Mouse (Mus musculus): ENCODE data around the gene Gdpd5. TPM values are rescaled to one million over a fixed set of nuclear protein-coding genes. Genes with fewer than 3 reads are reported as not detected.

The Gdpd5 gene
- polyA plus RNA-seq, 1 experiment from 2014 or later, result 22.0 TPM

GRCm38 (mm10) chr7:99411047-99411779 is 30.0 kb downstream of the Gdpd5 start:
- H3K4me1 ChIP-seq, result peaks cover 14% of the 10 kb centered on the region
- ATAC-seq (ENCODE audit: borderline replicate concordance, extremely low read depth, low FRiP score, low TSS enrichment), result no peak
- H3K4me3 ChIP-seq, result no peak overlapping the region
- no peaks in the 10 kb centered on the region for H3K36me3 ChIP-seq
- no peaks in the 10 kb centered on the region for H3K27me3 ChIP-seq
- H3K4me2 ChIP-seq, result no peak overlapping the region
- H3K9ac ChIP-seq, result no peak overlapping the region
- H3K9me3 ChIP-seq, result no peaks in the 10 kb centered on the region
- peak overlapping the region; percentile 8; the same call in 1 of the 2 replicates for H3K27ac ChIP-seq
- WGBS, result 45% methylated on average over 6 of the region's 6 CpGs

DNA sequence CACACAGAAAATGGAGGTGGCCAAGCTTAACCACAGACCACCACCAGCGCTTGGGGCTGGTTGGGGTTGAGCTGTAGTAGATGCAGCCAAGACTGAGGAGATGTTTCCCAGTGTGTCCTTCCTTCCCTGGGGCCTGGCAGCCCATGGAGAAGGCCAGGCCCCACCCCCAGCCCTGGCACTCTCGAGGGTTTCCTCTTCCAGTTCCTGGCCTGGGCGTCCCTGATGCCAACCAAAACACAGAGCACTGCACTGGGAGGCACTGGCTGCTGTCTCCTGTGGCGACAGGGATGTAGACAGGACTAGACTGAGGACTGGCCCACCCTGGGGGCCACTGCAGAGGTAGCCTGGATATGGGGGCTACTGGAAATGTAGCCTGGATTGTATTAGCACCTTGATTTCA is 33.8 kb downstream of the Gdpd5 start:
- H3K27me3 ChIP-seq, result no peaks in the 10 kb centered on the region
- ATAC-seq (ENCODE audit: borderline replicate concordance, extremely low read depth, low FRiP score, low TSS enrichment), result no peak
- no peaks in the 10 kb centered on the region for H3K36me3 ChIP-seq
- H3K4me2 ChIP-seq, result no peak overlapping the region
- no peak overlapping the region for H3K27ac ChIP-seq
- no peak overlapping the region for H3K4me3 ChIP-seq
- H3K9me3 ChIP-seq, result no peaks in the 10 kb centered on the region
- no peak overlapping the region for H3K9ac ChIP-seq
- 72% methylated on average over 4 of the region's 4 CpGs for WGBS
- peaks cover 8% of the 10 kb centered on the region for H3K4me1 ChIP-seq

GRCm38 (mm10) chr7:99419311-99419710 is 38.1 kb downstream of the Gdpd5 start:
- H3K36me3 ChIP-seq, result no peaks in the 10 kb centered on the region
- 73% methylated on average over 3 of the region's 3 CpGs for WGBS
- H3K4me2 ChIP-seq, result no peak overlapping the region
- no peaks in the 10 kb centered on the region for H3K9me3 ChIP-seq
- no peak overlapping the region for H3K4me3 ChIP-seq
- no peak overlapping the region for H3K27ac ChIP-seq
- H3K4me1 ChIP-seq, result peaks cover 12% of the 10 kb centered on the region
- no peak for ATAC-seq (ENCODE audit: borderline replicate concordance, extremely low read depth, low FRiP score, low TSS enrichment)
- H3K9ac ChIP-seq, result no peak overlapping the region
- no peaks in the 10 kb centered on the region for H3K27me3 ChIP-seq

- no peak overlapping the region for H3K9ac ChIP-seq
- no peak overlapping the region for H3K27ac ChIP-seq
- no peaks in the 10 kb centered on the region for H3K9me3 ChIP-seq
- peaks cover 16% of the 10 kb centered on the region for H3K4me1 ChIP-seq
- H3K4me2 ChIP-seq, result no peak overlapping the region
- no peak overlapping the region for H3K4me3 ChIP-seq
- no peaks in the 10 kb centered on the region for H3K36me3 ChIP-seq
- 86% methylated on average over 6 of the region's 6 CpGs for WGBS
- ATAC-seq (ENCODE audit: borderline replicate concordance, extremely low read depth, low FRiP score, low TSS enrichment), result no peak
- no peaks in the 10 kb centered on the region for H3K27me3 ChIP-seq
Observed at GRCm38 (mm10) chr7:99421006-99421405, 39.8 kb downstream of the Gdpd5 start.

GRCm38 (mm10) chr7:99424538-99425155 is 43.4 kb downstream of the Gdpd5 start:
- H3K27me3 ChIP-seq, result no peaks in the 10 kb centered on the region
- H3K27ac ChIP-seq, result no peak overlapping the region
- no peak overlapping the region for H3K9ac ChIP-seq
- no peaks in the 10 kb centered on the region for H3K9me3 ChIP-seq
- no peaks in the 10 kb centered on the region for H3K36me3 ChIP-seq
- H3K4me1 ChIP-seq, result peaks cover 16% of the 10 kb centered on the region
- H3K4me3 ChIP-seq, result no peak overlapping the region
- no peak overlapping the region for H3K4me2 ChIP-seq
- WGBS, result 33% methylated on average over 8 of the region's 8 CpGs
- no peak for ATAC-seq (ENCODE audit: borderline replicate concordance, extremely low read depth, low FRiP score, low TSS enrichment)

GRCm38 (mm10) chr7:99425706-99426105 is 44.5 kb downstream of the Gdpd5 start:
- H3K27ac ChIP-seq, result no peak overlapping the region
- no peak overlapping the region for H3K9ac ChIP-seq
- ATAC-seq (ENCODE audit: borderline replicate concordance, extremely low read depth, low FRiP score, low TSS enrichment), result no peak
- no peaks in the 10 kb centered on the region for H3K36me3 ChIP-seq
- H3K9me3 ChIP-seq, result no peaks in the 10 kb centered on the region
- no peak overlapping the region for H3K4me3 ChIP-seq
- 83% methylated on average over 4 of the region's 4 CpGs for WGBS
- H3K4me2 ChIP-seq, result no peak overlapping the region
- no peaks in the 10 kb centered on the region for H3K27me3 ChIP-seq
- peaks cover 16% of the 10 kb centered on the region for H3K4me1 ChIP-seq

DNA sequence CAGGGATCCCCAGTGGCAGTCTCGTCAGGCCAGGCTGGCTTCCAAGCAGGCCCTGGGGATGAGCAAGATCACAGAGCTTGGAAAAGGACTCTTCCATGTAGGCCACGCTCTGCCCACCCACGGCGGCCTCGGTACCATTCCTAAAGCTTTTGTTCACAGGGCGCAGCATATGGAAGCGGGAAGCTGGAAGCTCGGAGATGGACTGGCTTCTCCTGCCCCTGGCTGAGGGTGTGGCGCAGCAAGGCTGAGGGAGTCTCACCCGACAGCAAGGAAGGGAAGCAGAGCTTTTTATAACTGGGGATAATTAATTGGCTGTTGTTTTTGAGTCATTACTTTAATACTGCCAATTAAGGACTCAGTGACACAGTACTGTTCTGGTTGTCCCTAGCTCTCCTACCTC is 45.8 kb downstream of the Gdpd5 start:
- H3K4me3 ChIP-seq, result no peak overlapping the region
- no peak for ATAC-seq (ENCODE audit: borderline replicate concordance, extremely low read depth, low FRiP score, low TSS enrichment)
- H3K27me3 ChIP-seq, result no peaks in the 10 kb centered on the region
- 76% methylated on average over 10 of the region's 10 CpGs for WGBS
- no peaks in the 10 kb centered on the region for H3K36me3 ChIP-seq
- H3K9ac ChIP-seq, result no peak overlapping the region
- no peak overlapping the region for H3K4me2 ChIP-seq
- peaks cover 16% of the 10 kb centered on the region for H3K4me1 ChIP-seq
- H3K27ac ChIP-seq, result no peak overlapping the region
- no peaks in the 10 kb centered on the region for H3K9me3 ChIP-seq

DNA sequence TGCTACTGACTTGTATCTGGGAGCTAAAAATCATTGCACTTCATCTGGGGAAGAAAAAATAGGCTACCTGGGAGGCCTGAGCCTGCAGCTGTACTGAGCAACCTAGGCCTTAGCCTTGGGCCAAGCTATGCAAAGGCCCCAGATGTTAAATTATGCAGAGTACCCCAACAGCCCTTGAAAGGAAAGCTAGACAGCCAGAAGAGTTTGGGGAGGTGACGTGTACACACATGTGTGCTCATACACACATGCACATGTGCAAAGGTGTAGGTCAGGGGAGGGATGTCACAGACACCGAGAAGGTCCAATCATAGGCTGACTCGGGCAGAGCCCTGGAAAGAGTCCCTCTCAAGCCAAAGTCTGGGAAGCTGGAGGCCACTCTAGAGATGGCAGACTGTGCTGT is 46.8 kb downstream of the Gdpd5 start:
- Histone ChIP-seq H3K9me3 (no peaks in the 10 kb centered on the region), H3K9ac (no peak overlapping the region), H3K27ac (no peak overlapping the region), H3K4me2 (no peak overlapping the region), H3K27me3 (no peaks in the 10 kb centered on the region), H3K36me3 (no peaks in the 10 kb centered on the region), H3K4me3 (no peak overlapping the region), H3K4me1 (peaks cover 21% of the 10 kb centered on the region)
- ATAC-seq (ENCODE audit: borderline replicate concordance, extremely low read depth, low FRiP score, low TSS enrichment), result no peak
- WGBS, result 82% methylated on average over 3 of the region's 3 CpGs

GRCm38 (mm10) chr7:99428836-99429235 is 47.6 kb downstream of the Gdpd5 start:
- no peak for ATAC-seq (ENCODE audit: borderline replicate concordance, extremely low read depth, low FRiP score, low TSS enrichment)

DNA sequence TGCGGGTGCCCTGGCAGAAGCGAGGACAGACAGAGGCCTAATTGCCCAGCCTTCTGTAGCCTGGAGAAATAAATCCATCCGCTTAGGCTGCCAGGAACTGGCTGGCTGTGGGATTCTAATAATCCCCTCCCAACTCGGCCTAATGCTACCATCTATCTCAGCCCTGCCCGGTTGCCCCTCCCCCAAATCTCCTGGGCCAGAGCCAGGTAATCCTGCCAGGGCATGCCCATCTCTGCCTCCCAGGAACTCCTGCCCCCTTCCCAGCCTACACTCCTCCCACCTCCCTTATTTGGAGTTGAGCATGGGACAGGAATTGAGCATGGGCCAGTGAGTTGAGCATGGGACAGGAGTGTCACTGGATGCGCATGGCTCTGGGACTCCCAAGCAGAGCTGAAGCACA is 48.6 kb downstream of the Gdpd5 start:
- ATAC-seq (ENCODE audit: borderline replicate concordance, extremely low read depth, low FRiP score, low TSS enrichment), result no peak
- no peaks in the 10 kb centered on the region for H3K27me3 ChIP-seq
- H3K4me2 ChIP-seq, result no peak overlapping the region
- WGBS, result 60% methylated on average over 6 of the region's 6 CpGs
- H3K4me1 ChIP-seq, result peaks cover 10% of the 10 kb centered on the region
- no peaks in the 10 kb centered on the region for H3K36me3 ChIP-seq
- H3K9me3 ChIP-seq, result no peaks in the 10 kb centered on the region
- no peak overlapping the region for H3K9ac ChIP-seq
- no peak overlapping the region for H3K4me3 ChIP-seq
- H3K27ac ChIP-seq, result no peak overlapping the region

More at GRCm38 (mm10) chr7:99428836-99429235, 47.6 kb downstream of the Gdpd5 start:
- Histone ChIP-seq H3K4me3 (no peak overlapping the region), H3K36me3 (no peaks in the 10 kb centered on the region), H3K27me3 (no peaks in the 10 kb centered on the region), H3K9me3 (no peaks in the 10 kb centered on the region), H3K4me2 (no peak overlapping the region), H3K4me1 (peaks cover 18% of the 10 kb centered on the region), H3K9ac (no peak overlapping the region), H3K27ac (no peak overlapping the region)
- WGBS, result 80% methylated on average over 5 of the region's 5 CpGs

DNA sequence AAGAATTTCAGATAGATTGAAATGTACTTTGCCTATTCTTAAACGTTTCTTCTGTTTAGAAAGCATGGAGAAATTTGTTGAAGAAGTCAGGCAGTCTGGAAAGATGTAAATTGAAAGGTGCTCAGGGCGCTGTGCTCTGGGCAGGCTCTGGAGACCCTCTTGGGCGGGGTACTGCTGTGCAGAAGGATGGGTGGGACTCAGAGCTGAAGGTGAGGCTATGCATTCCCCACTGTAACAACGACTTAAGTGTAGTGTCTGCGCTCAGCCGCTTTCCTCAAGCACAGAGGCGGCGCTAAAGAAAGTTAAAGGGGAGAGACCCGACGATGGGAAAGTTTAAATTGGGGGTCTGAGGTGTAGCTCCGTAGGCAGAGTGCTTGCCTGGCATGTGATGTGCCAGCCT is 49.0 kb downstream of the Gdpd5 start:
- Histone ChIP-seq H3K36me3 (no peaks in the 10 kb centered on the region), H3K9me3 (no peaks in the 10 kb centered on the region), H3K4me2 (no peak overlapping the region), H3K27me3 (no peaks in the 10 kb centered on the region), H3K9ac (no peak overlapping the region), H3K4me1 (0 out of 2 replicates have a peak, but pooled peaks cover 6% of the 10 kb centered on the region), H3K4me3 (no peak overlapping the region), H3K27ac (no peak overlapping the region)
- 57% methylated on average over 11 of the region's 11 CpGs for WGBS
- no peak for ATAC-seq (ENCODE audit: borderline replicate concordance, extremely low read depth, low FRiP score, low TSS enrichment)

- Histone ChIP-seq H3K4me3 (no peak overlapping the region), H3K9ac (no peak overlapping the region), H3K4me2 (no peak overlapping the region), H3K27ac (no peak overlapping the region), H3K4me1 (0 out of 2 replicates have a peak, but pooled peaks cover 6% of the 10 kb centered on the region), H3K9me3 (no peaks in the 10 kb centered on the region), H3K27me3 (no peaks in the 10 kb centered on the region), H3K36me3 (no peaks in the 10 kb centered on the region)
- no peak for ATAC-seq (ENCODE audit: borderline replicate concordance, extremely low read depth, low FRiP score, low TSS enrichment)
- 62% methylated on average over 14 of the region's 14 CpGs for WGBS
Observed at GRCm38 (mm10) chr7:99432248-99432647, 51.0 kb downstream of the Gdpd5 start.
